Mouse (Mus musculus): ENCODE data around the gene Atp2b2. TPM values are rescaled to one million over a fixed set of nuclear protein-coding genes. Genes with fewer than 3 reads are reported as not detected.

Atp2b2 gene
- polyA plus RNA-seq, 1 experiment from 2014 or later = 0.25 TPM

DNA sequence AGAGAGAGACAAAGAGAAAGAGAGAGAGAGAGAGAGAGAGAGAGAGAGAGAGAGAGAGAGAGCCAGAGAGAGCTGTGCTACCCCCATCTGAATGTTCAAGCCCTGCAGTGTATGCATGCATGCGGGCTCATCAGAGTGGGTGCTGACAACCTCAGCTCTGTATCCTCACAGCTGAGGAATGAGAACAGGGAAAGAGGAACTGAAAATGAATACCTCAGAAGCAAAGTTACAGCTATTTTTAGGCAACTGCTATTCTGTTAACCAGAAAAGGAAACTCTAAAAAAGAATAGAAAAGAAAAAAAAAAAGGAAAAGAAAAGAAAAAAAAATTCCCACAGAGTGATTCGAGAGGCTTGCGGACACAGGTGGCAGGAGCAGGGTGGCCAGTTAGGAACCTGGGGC is 192.6 kb downstream of the Atp2b2 start:
- H3K27ac ChIP-seq = no peak overlapping the region
- ATAC-seq (ENCODE audit: insufficient number of reproducible peaks, insufficient read depth, low FRiP score, low TSS enrichment, low read depth) = no peak
- H3K4me1 ChIP-seq = no peaks in the 10 kb centered on the region
- H3K4me3 ChIP-seq = no peak overlapping the region
- no peaks in the 10 kb centered on the region for H3K9me3 ChIP-seq
- H3K9ac ChIP-seq = no peak overlapping the region
- H3K4me2 ChIP-seq = no peak overlapping the region
- no peaks in the 10 kb centered on the region for H3K36me3 ChIP-seq
- H3K27me3 ChIP-seq = no peaks in the 10 kb centered on the region
- WGBS = 85% methylated on average over 3 of the region's 3 CpGs

DNA sequence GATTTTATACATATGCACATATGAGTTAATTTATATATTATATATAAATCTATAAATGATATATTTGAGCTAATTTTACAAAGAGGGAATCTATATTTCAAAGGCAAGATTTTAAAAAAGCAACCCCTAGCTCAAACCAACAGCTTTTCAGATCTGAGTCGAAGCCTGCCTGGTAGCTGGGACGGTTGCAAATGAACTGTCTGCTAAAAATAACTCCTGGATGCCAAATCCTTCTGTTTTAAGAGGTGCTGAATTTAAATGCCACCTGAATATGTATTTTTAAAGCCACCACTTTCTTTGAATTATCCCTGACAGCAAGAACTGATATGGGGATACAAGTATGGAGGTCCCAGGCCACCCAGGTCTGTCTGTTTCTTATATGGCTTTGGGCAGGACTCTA is 193.8 kb downstream of the Atp2b2 start:
- Histone ChIP-seq H3K9me3 (no peaks in the 10 kb centered on the region), H3K4me3 (no peak overlapping the region), H3K27ac (no peak overlapping the region), H3K9ac (no peak overlapping the region), H3K4me2 (no peak overlapping the region), H3K4me1 (no peaks in the 10 kb centered on the region), H3K27me3 (no peaks in the 10 kb centered on the region), H3K36me3 (no peaks in the 10 kb centered on the region)
- no peak for ATAC-seq (ENCODE audit: insufficient number of reproducible peaks, insufficient read depth, low FRiP score, low TSS enrichment, low read depth)
- 68% methylated on average over 2 of the region's 2 CpGs for WGBS

DNA sequence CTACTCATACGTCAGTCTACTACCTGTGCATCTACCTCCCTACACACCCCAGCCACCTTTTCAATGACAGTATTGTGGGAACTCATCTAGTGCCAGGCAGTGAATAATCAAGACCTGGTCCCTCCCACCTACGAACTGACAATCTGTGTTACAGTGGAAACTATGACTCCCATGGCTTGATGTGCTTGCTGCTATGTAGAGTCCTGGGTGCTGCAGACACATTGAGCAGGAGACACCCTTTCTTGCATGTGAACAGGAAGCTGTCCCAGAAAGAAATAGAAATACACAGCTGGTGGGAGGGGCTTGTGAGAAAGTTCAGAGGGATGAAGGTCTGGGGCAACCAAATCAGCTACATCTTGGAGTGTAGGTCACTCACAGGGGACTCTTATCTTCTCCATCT is 195.3 kb downstream of the Atp2b2 start:
- no peak overlapping the region for H3K27ac ChIP-seq
- no peak overlapping the region for H3K4me2 ChIP-seq
- WGBS = 72% methylated on average over 2 of the region's 2 CpGs
- H3K4me3 ChIP-seq = no peak overlapping the region
- H3K36me3 ChIP-seq = no peaks in the 10 kb centered on the region
- no peaks in the 10 kb centered on the region for H3K4me1 ChIP-seq
- no peak for ATAC-seq (ENCODE audit: insufficient number of reproducible peaks, insufficient read depth, low FRiP score, low TSS enrichment, low read depth)
- no peak overlapping the region for H3K9ac ChIP-seq
- H3K27me3 ChIP-seq = no peaks in the 10 kb centered on the region
- no peaks in the 10 kb centered on the region for H3K9me3 ChIP-seq

DNA sequence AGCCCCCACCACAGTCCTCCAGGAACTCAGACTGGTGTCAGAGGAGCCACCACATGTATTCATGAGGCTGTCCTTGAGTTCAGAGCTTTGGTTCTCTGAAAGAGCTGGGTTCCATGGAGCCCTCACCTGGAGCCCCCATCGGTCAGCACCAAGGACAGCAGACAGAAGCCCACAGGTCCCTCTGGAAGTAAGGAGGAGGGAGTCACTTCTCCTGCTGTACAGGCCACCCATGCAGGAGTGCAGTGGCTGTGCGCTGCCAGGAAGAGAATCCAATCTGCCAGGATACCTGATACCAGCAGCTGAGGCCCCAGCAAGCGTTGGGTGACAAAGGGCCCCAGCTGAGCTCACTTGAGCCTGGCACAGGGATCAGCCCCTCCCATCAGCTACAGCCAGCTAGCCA is 199.2 kb downstream of the Atp2b2 start:
- Histone ChIP-seq H3K36me3 (no peaks in the 10 kb centered on the region), H3K4me3 (no peak overlapping the region), H3K9me3 (no peaks in the 10 kb centered on the region), H3K9ac (no peak overlapping the region), H3K4me2 (no peak overlapping the region), H3K4me1 (no peaks in the 10 kb centered on the region), H3K27ac (no peak overlapping the region), H3K27me3 (no peaks in the 10 kb centered on the region)
- 6% methylated on average over 3 of the region's 3 CpGs for WGBS
- no peak for ATAC-seq (ENCODE audit: insufficient number of reproducible peaks, insufficient read depth, low FRiP score, low TSS enrichment, low read depth)

DNA sequence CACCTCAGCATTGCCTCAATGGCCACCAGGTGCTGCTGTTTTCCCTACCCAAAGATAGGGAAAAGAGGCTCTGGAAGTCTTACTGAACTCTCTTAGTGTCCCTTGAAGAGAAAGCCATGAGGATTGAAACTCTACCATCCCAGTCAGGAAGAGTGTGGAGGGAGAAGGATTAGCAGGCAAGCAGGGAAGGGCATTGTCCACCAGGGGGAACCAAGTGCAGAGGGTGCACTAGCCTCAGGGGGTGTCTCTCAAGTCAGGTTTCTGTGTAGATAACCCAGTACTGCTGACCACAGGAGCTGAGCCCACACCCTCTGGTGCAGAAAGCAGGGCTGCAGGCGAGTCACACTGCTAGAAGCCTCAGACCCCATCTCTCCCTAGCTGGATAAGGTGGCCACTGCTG is 203.9 kb downstream of the Atp2b2 start:
- Histone ChIP-seq H3K4me1 (no peaks in the 10 kb centered on the region), H3K27ac (no peak overlapping the region), H3K9me3 (no peaks in the 10 kb centered on the region), H3K4me2 (no peak overlapping the region), H3K9ac (no peak overlapping the region), H3K4me3 (no peak overlapping the region), H3K36me3 (no peaks in the 10 kb centered on the region), H3K27me3 (no peaks in the 10 kb centered on the region)
- WGBS = 33% methylated on average over 1 of the region's 1 CpGs
- ATAC-seq (ENCODE audit: insufficient number of reproducible peaks, insufficient read depth, low FRiP score, low TSS enrichment, low read depth) = no peak

DNA sequence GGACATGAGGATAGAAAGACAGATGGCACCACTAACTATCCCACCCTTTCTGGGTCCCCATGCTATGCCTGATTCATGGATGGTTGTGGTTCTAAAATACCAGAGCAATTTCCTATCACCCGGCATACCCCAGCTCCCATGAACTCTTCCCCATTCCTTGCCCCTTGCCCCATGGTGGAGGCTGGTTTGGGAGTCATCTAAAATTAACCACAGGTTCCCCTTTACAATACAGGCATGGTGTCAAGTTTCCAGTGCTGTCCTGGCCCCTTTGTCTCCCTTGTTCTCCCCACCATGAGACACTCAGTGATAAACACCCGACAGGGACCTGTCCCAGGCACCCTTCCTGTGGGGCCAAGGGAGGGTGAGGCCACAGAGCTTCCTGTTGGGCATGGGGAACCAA is 204.7 kb downstream of the Atp2b2 start:
- Histone ChIP-seq H3K4me2 (no peak overlapping the region), H3K27ac (no peak overlapping the region), H3K4me3 (no peak overlapping the region), H3K9me3 (no peaks in the 10 kb centered on the region), H3K27me3 (no peaks in the 10 kb centered on the region), H3K4me1 (no peaks in the 10 kb centered on the region), H3K9ac (no peak overlapping the region), H3K36me3 (no peaks in the 10 kb centered on the region)
- WGBS = 57% methylated on average over 2 of the region's 2 CpGs
- no peak for ATAC-seq (ENCODE audit: insufficient number of reproducible peaks, insufficient read depth, low FRiP score, low TSS enrichment, low read depth)

DNA sequence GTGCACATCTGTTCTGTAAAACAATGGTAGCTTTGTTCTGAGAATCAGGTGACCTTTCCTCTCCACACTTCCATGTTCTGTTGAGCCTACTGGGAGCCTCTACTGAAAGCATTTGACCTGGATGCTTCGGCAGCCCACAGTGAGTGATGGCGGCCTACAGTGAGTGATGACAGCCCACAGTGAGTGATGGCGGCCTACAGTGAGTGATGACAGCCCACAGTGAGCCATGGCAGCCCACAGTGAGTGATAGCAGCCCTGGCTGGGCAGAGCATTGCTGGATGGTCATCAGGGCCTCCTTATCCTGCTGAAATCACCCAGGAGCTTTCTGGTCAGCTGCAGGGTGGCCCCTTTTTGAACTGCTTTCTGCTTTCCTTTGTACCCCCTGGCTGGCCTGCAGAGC is 205.9 kb downstream of the Atp2b2 start:
- no peaks in the 10 kb centered on the region for H3K9me3 ChIP-seq
- no peak overlapping the region for H3K9ac ChIP-seq
- no peaks in the 10 kb centered on the region for H3K36me3 ChIP-seq
- H3K27ac ChIP-seq = no peak overlapping the region
- WGBS = 66% methylated on average over 3 of the region's 3 CpGs
- H3K4me3 ChIP-seq = no peak overlapping the region
- H3K4me2 ChIP-seq = no peak overlapping the region
- no peaks in the 10 kb centered on the region for H3K4me1 ChIP-seq
- ATAC-seq (ENCODE audit: insufficient number of reproducible peaks, insufficient read depth, low FRiP score, low TSS enrichment, low read depth) = no peak
- H3K27me3 ChIP-seq = no peaks in the 10 kb centered on the region

DNA sequence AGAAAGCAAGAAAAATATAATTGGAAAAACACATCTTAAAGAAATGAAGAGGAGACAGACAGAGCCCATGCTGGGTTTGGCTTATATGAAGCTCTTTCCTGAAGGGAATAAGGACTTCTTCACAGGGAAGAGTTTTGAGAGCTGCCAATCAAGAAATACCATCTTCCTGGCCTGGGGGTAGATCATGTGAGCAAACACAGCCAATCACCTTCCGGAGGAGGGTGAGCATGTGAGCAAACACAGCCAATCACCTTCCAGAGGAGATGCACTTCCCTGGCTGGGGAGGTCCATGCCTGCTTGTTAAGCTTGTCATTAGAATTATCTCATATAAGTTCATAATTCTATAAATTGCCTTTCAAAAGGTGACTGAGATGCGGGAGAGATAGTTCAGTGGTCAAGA is 211.9 kb downstream of the Atp2b2 start:
- Histone ChIP-seq H3K4me2 (no peak overlapping the region), H3K4me1 (no peaks in the 10 kb centered on the region), H3K9me3 (no peaks in the 10 kb centered on the region), H3K4me3 (no peak overlapping the region), H3K36me3 (no peaks in the 10 kb centered on the region), H3K9ac (no peak overlapping the region), H3K27me3 (no peaks in the 10 kb centered on the region), H3K27ac (no peak overlapping the region)
- ATAC-seq (ENCODE audit: insufficient number of reproducible peaks, insufficient read depth, low FRiP score, low TSS enrichment, low read depth) = no peak
- WGBS = 94% methylated on average over 2 of the region's 2 CpGs

DNA sequence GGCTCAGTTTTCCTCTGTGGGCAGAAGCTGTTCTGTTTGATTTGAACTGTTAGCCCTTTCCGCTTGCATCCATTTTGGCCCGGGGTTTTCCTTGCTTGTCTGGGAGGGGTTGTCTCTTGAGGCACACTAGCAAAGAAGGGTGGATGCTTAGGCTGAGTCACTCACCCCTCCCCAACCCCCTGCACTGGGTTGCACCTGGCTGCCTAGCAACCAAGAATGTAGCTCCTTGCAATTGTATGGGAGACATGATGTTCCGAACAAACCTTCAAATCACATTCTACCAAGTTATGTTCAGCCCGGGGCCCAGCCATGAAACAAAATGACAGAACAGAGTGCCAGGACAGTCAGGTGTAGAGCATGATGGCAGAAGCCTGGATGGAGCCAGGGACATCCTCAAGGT is 215.1 kb downstream of the Atp2b2 start:
- WGBS = 74% methylated on average over 4 of the region's 4 CpGs
- Histone ChIP-seq H3K4me1 (no peaks in the 10 kb centered on the region), H3K36me3 (no peaks in the 10 kb centered on the region), H3K4me3 (no peak overlapping the region), H3K27me3 (no peaks in the 10 kb centered on the region), H3K9me3 (no peaks in the 10 kb centered on the region), H3K4me2 (no peak overlapping the region), H3K27ac (no peak overlapping the region), H3K9ac (no peak overlapping the region)
- no peak for ATAC-seq (ENCODE audit: insufficient number of reproducible peaks, insufficient read depth, low FRiP score, low TSS enrichment, low read depth)

DNA sequence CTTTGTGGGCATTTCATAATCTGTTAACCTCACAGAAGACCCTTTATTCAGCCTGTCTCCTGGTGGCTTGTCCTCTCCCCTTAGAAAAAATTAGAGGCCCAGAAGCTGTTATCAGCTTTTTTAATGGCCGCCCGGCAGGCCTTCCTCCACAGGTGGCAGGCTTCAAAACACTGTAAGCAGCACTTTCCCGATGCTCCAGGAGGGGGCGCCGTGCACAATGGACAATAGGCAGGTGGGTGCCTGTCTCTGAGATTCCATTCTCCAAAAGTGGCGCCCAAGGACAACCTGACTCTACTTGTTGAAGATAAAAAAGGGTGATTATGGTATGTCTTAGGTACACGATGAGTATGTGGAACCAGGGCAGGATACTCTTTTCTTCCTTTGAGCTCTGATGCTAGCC is 220.0 kb downstream of the Atp2b2 start:
- WGBS = 34% methylated on average over 7 of the region's 7 CpGs
- no peak for ATAC-seq (ENCODE audit: insufficient number of reproducible peaks, insufficient read depth, low FRiP score, low TSS enrichment, low read depth)

DNA sequence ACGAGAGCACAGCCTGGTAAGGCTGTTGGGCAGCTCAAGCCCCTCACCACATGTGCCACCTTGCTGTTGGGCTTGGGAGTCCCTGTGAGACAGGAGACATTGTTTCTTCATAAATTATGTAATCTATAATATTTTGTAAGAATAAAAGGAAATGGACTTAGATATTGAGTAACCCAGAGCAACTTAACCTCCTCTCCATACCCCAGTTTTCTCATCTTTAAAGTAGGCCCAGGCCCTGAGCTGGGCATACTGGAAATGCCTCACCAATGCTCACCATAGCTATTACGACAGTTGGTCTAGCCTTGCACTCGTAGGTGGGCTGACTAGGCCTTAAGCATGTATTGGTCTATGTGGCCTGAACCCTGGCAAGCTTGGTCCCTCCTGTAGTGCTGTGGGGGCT is 225.7 kb downstream of the Atp2b2 start:
- H3K4me3 ChIP-seq = no peak overlapping the region
- WGBS = 92% methylated on average over 3 of the region's 3 CpGs

More for the DNA sequence above, 220.0 kb downstream of the Atp2b2 start:
- no peaks in the 10 kb centered on the region for H3K36me3 ChIP-seq
- no peak overlapping the region for H3K4me2 ChIP-seq
- H3K27ac ChIP-seq = no peak overlapping the region
- H3K4me1 ChIP-seq = no peaks in the 10 kb centered on the region
- no peak overlapping the region for H3K4me3 ChIP-seq
- H3K9me3 ChIP-seq = no peaks in the 10 kb centered on the region
- no peaks in the 10 kb centered on the region for H3K27me3 ChIP-seq
- H3K9ac ChIP-seq = no peak overlapping the region

DNA sequence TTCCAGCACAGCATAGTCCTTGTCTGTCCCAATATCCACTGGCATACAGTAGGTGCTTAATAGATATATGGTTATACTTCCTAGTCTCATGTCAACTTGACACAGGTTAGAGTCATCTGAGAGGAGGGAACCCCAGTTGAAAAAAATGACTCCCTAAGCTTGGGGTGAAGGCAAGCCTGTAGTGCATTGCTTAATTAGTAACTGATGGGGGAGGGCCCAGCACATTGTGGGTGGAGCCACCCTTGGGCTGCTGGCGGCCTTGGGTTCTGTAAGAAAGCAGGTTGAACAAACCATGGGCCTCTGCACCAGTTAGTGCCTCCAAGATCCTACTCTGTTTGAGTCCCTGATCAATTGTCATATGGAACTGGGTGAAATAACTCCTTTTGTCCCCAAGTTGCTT is 231.0 kb downstream of the Atp2b2 start:
- Histone ChIP-seq H3K27ac (no peak overlapping the region), H3K9ac (no peak overlapping the region), H3K4me3 (no peak overlapping the region), H3K4me2 (no peak overlapping the region), H3K27me3 (no peaks in the 10 kb centered on the region), H3K4me1 (no peaks in the 10 kb centered on the region), H3K9me3 (no peaks in the 10 kb centered on the region), H3K36me3 (no peaks in the 10 kb centered on the region)
- WGBS = 46% methylated on average over 1 of the region's 1 CpGs
- ATAC-seq (ENCODE audit: insufficient number of reproducible peaks, insufficient read depth, low FRiP score, low TSS enrichment, low read depth) = no peak

More for the DNA sequence above, 225.7 kb downstream of the Atp2b2 start:
- Histone ChIP-seq H3K36me3 (no peaks in the 10 kb centered on the region), H3K27me3 (no peaks in the 10 kb centered on the region), H3K9ac (no peak overlapping the region), H3K27ac (no peak overlapping the region), H3K4me2 (no peak overlapping the region), H3K9me3 (no peaks in the 10 kb centered on the region), H3K4me1 (no peaks in the 10 kb centered on the region)
- no peak for ATAC-seq (ENCODE audit: insufficient number of reproducible peaks, insufficient read depth, low FRiP score, low TSS enrichment, low read depth)

DNA sequence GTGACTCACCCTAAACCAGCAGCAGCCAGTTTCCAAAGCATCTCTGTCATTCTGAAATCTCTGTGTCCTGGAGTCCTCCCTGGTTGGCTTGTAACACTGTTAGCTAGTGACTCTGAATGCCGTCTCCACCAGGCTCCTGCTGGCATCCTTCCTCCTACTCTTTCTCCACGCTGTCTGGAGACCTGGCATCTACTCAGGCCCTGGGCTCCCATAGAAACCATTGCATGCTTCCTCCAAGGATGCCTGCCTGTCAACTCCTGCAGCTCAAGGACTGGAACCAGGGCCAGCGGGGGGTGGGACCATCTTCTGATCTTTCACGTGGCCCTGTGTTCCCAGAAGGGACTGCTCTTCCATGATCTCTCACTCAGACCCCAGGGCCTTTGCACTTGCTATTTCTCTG is 231.7 kb downstream of the Atp2b2 start:
- 73% methylated on average over 4 of the region's 4 CpGs for WGBS
- H3K27ac ChIP-seq = no peak overlapping the region
- H3K27me3 ChIP-seq = no peaks in the 10 kb centered on the region
- H3K36me3 ChIP-seq = no peaks in the 10 kb centered on the region
- H3K4me1 ChIP-seq = no peaks in the 10 kb centered on the region
- no peak overlapping the region for H3K4me2 ChIP-seq
- no peak for ATAC-seq (ENCODE audit: insufficient number of reproducible peaks, insufficient read depth, low FRiP score, low TSS enrichment, low read depth)
- H3K9me3 ChIP-seq = no peaks in the 10 kb centered on the region
- H3K4me3 ChIP-seq = no peak overlapping the region
- no peak overlapping the region for H3K9ac ChIP-seq
